Mouse (Mus musculus): ENCODE measurements around the gene 4930590J08Rik. TPM values are rescaled to one million over a fixed set of nuclear protein-coding genes. Genes with fewer than 3 reads are reported as not detected.
"Not testable (repeated sequence)": the region's sequence is repeated elsewhere in the genome, so short reads cannot be mapped to it uniquely, and the experiment has no call there.

4930590J08Rik gene
- polyA plus RNA-seq (2016; fragmentation: Nextera tagmentation; extraction: Ambion mirVana): 0.47 and 0.51 TPM in 2 replicates

- not testable (repeated sequence) for H3K9me3 ChIP-seq; DNase-seq (ENCODE audit: low spot score); H3K27ac ChIP-seq (replicated peaks); H3K4me3 ChIP-seq; H3K27me3 ChIP-seq (replicated peaks; ENCODE audit: low read depth, poor library complexity, severe bottlenecking); H3K4me1 ChIP-seq
- WGBS: 90% methylated on average over 2 of the region's 2 CpGs
- peaks cover 43% of the 10 kb centered on the region for H3K36me3 ChIP-seq (replicated peaks)
Observed at GRCm38 (mm10) chr6:91902509-91902908, at the start of gene 4930590J08Rik. TSS of gene 4930590J08Rik (plus strand) at chr6:91902809.

GRCm38 (mm10) chr6:91858339-91858738, 44.3 kb upstream of the 4930590J08Rik start:
- Histone ChIP-seq H3K27ac (replicated peaks) (no peak overlapping the region), H3K4me1 (peaks cover 14% of the 10 kb centered on the region), H3K27me3 (replicated peaks; ENCODE audit: low read depth, poor library complexity, severe bottlenecking) (no peaks in the 10 kb centered on the region), H3K9me3 (no peaks in the 10 kb centered on the region), H3K4me3 (no peak overlapping the region), H3K36me3 (replicated peaks) (no peaks in the 10 kb centered on the region)
- 80% methylated on average over 5 of the region's 5 CpGs for WGBS
- DNase-seq (ENCODE audit: low spot score): no peak

- Histone ChIP-seq H3K9me3 (no peaks in the 10 kb centered on the region), H3K4me3 (no peak overlapping the region), H3K4me1 (peaks cover 6% of the 10 kb centered on the region), H3K36me3 (replicated peaks) (no peaks in the 10 kb centered on the region), H3K27ac (replicated peaks) (no peak overlapping the region), H3K27me3 (replicated peaks; ENCODE audit: low read depth, poor library complexity, severe bottlenecking) (no peaks in the 10 kb centered on the region)
- DNase-seq (ENCODE audit: low spot score): no peak
Observed at GRCm38 (mm10) chr6:91862848-91863247, 39.8 kb upstream of the 4930590J08Rik start.

GRCm38 (mm10) chr6:91864595-91864994, 38.0 kb upstream of the 4930590J08Rik start:
- Histone ChIP-seq H3K27ac (replicated peaks) (no peak overlapping the region), H3K9me3 (no peaks in the 10 kb centered on the region), H3K27me3 (replicated peaks; ENCODE audit: low read depth, poor library complexity, severe bottlenecking) (no peaks in the 10 kb centered on the region), H3K36me3 (replicated peaks) (no peaks in the 10 kb centered on the region), H3K4me1 (no peaks in the 10 kb centered on the region), H3K4me3 (no peak overlapping the region)
- WGBS: 76% methylated on average over 5 of the region's 5 CpGs
- no peak for DNase-seq (ENCODE audit: low spot score)

GRCm38 (mm10) chr6:91865601-91866000, 37.0 kb upstream of the 4930590J08Rik start:
- 86% methylated on average over 11 of the region's 11 CpGs for WGBS
- H3K9me3 ChIP-seq: no peaks in the 10 kb centered on the region
- H3K4me3 ChIP-seq: no peak overlapping the region
- no peaks in the 10 kb centered on the region for H3K4me1 ChIP-seq
- no peaks in the 10 kb centered on the region for H3K36me3 ChIP-seq (replicated peaks)
- no peak for DNase-seq (ENCODE audit: low spot score)
- no peaks in the 10 kb centered on the region for H3K27me3 ChIP-seq (replicated peaks; ENCODE audit: low read depth, poor library complexity, severe bottlenecking)
- no peak overlapping the region for H3K27ac ChIP-seq (replicated peaks)

GRCm38 (mm10) chr6:91868091-91868490, 34.5 kb upstream of the 4930590J08Rik start:
- 87% methylated on average over 5 of the region's 5 CpGs for WGBS
- DNase-seq (ENCODE audit: low spot score): no peak

GRCm38 (mm10) chr6:91872781-91873180, 29.8 kb upstream of the 4930590J08Rik start:
- Histone ChIP-seq H3K27me3 (replicated peaks; ENCODE audit: low read depth, poor library complexity, severe bottlenecking) (peaks cover 19% of the 10 kb centered on the region; the same call in 1 of the 2 replicates), H3K9me3 (no peaks in the 10 kb centered on the region), H3K4me1 (0 out of 2 replicates have a peak, but pooled peaks cover 3% of the 10 kb centered on the region), H3K36me3 (replicated peaks) (no peaks in the 10 kb centered on the region), H3K4me3 (no peak overlapping the region), H3K27ac (replicated peaks) (no peak overlapping the region)
- DNase-seq (ENCODE audit: low spot score): no peak
- WGBS: 75% methylated on average over 2 of the region's 2 CpGs

More at GRCm38 (mm10) chr6:91868091-91868490, 34.5 kb upstream of the 4930590J08Rik start:
- no peaks in the 10 kb centered on the region for H3K4me1 ChIP-seq
- H3K36me3 ChIP-seq (replicated peaks): no peaks in the 10 kb centered on the region
- no peaks in the 10 kb centered on the region for H3K9me3 ChIP-seq
- no peak overlapping the region for H3K27ac ChIP-seq (replicated peaks)
- no peak overlapping the region for H3K4me3 ChIP-seq
- H3K27me3 ChIP-seq (replicated peaks; ENCODE audit: low read depth, poor library complexity, severe bottlenecking): 0 out of 2 replicates have a peak, but pooled peaks cover 5% of the 10 kb centered on the region

- under 1% methylated on average over 47 of the region's 47 CpGs for WGBS
- H3K27ac ChIP-seq (replicated peaks): peak within 1 kb of the TSS; percentile 88
- peak; percentile 94 for DNase-seq (ENCODE audit: low spot score)
Observed at GRCm38 (mm10) chr6:91877885-91878651, 24.5 kb upstream of the 4930590J08Rik start, which contains the start of gene Ccdc174. TSS of gene Ccdc174 (plus strand) at chr6:91878053.

GRCm38 (mm10) chr6:91883859-91884258, 18.8 kb upstream of the 4930590J08Rik start:
- H3K36me3 ChIP-seq (replicated peaks): peaks cover 78% of the 10 kb centered on the region
- no peaks in the 10 kb centered on the region for H3K9me3 ChIP-seq
- 89% methylated on average over 2 of the region's 2 CpGs for WGBS
- no peak for DNase-seq (ENCODE audit: low spot score)
- peaks cover 7% of the 10 kb centered on the region for H3K4me1 ChIP-seq
- H3K27ac ChIP-seq (replicated peaks): no peak overlapping the region
- H3K4me3 ChIP-seq: no peak overlapping the region
- H3K27me3 ChIP-seq (replicated peaks; ENCODE audit: low read depth, poor library complexity, severe bottlenecking): no peaks in the 10 kb centered on the region

More at GRCm38 (mm10) chr6:91877885-91878651, 24.5 kb upstream of the 4930590J08Rik start, which contains the start of gene Ccdc174:
- Histone ChIP-seq H3K4me1 (peaks cover 14% of the 10 kb centered on the region), H3K36me3 (replicated peaks) (peaks cover 25% of the 10 kb centered on the region), H3K4me3 (peak within 1 kb of the TSS; percentile 96), H3K27me3 (replicated peaks; ENCODE audit: low read depth, poor library complexity, severe bottlenecking) (peaks cover 13% of the 10 kb centered on the region; the same call in 1 of the 2 replicates), H3K9me3 (no peaks in the 10 kb centered on the region)

- Histone ChIP-seq H3K36me3 (replicated peaks) (peaks cover 92% of the 10 kb centered on the region), H3K4me3 (no peak overlapping the region), H3K27me3 (replicated peaks; ENCODE audit: low read depth, poor library complexity, severe bottlenecking) (no peaks in the 10 kb centered on the region), H3K9me3 (no peaks in the 10 kb centered on the region), H3K4me1 (no peaks in the 10 kb centered on the region), H3K27ac (replicated peaks) (no peak overlapping the region)
- no peak for DNase-seq (ENCODE audit: low spot score)
- WGBS: 83% methylated on average over 3 of the region's 3 CpGs
Observed at GRCm38 (mm10) chr6:91889255-91889906, 13.2 kb upstream of the 4930590J08Rik start.

GRCm38 (mm10) chr6:91890615-91891014, 12.0 kb upstream of the 4930590J08Rik start:
- no peaks in the 10 kb centered on the region for H3K27me3 ChIP-seq (replicated peaks; ENCODE audit: low read depth, poor library complexity, severe bottlenecking)
- 90% methylated on average over 5 of the region's 5 CpGs for WGBS
- H3K4me3 ChIP-seq: no peak overlapping the region
- H3K9me3 ChIP-seq: no peaks in the 10 kb centered on the region
- H3K36me3 ChIP-seq (replicated peaks): peaks cover 94% of the 10 kb centered on the region
- H3K4me1 ChIP-seq: no peaks in the 10 kb centered on the region
- no peak overlapping the region for H3K27ac ChIP-seq (replicated peaks)
- DNase-seq (ENCODE audit: low spot score): no peak

GRCm38 (mm10) chr6:91891776-91892175, 10.8 kb upstream of the 4930590J08Rik start:
- Histone ChIP-seq H3K36me3 (replicated peaks) (peaks cover 94% of the 10 kb centered on the region), H3K27ac (replicated peaks) (no peak overlapping the region), H3K4me3 (no peak overlapping the region), H3K9me3 (no peaks in the 10 kb centered on the region), H3K27me3 (replicated peaks; ENCODE audit: low read depth, poor library complexity, severe bottlenecking) (no peaks in the 10 kb centered on the region), H3K4me1 (no peaks in the 10 kb centered on the region)
- DNase-seq (ENCODE audit: low spot score): no peak
- WGBS: 95% methylated on average over 2 of the region's 2 CpGs
